Mouse (Mus musculus) testis, adult 2 months (tissue): ENCODE measurements around the gene Tmem135. TPM values are rescaled to one million over a fixed set of nuclear protein-coding genes. Genes with fewer than 3 reads are reported as not detected.

Experiments
- H3K27ac ChIP-seq: fragments of 200-500 bp; 2 replicates; pipeline ENCODE4 v1.5.1; 2012; ENCODE audit warnings: low read depth, low read length; ENCODE audit not compliant: control insufficient read depth, insufficient read depth
- H3K27me3 ChIP-seq: fragments of 200-500 bp; 2 replicates; pipeline ENCODE4 v1.6.1; 2012; ENCODE audit warnings: mild to moderate bottlenecking, low read length, moderate library complexity; ENCODE audit not compliant: control insufficient read depth, insufficient read depth
- H3K36me3 ChIP-seq: fragments of 200-500 bp; 2 replicates; pipeline ENCODE4 v1.6.1; 2012; ENCODE audit warnings: mild to moderate bottlenecking, low read length; ENCODE audit not compliant: control insufficient read depth, insufficient read depth
- H3K4me1 ChIP-seq: fragments of 200-500 bp; 2 replicates; pipeline ENCODE4 v1.6.1; 2012; ENCODE audit warnings: low read length; ENCODE audit not compliant: control insufficient read depth, insufficient read depth
- H3K4me3 ChIP-seq: fragments of 200-500 bp; 2 replicates; pipeline ENCODE4 v1.5.1; 2012; ENCODE audit warnings: low read depth, mild to moderate bottlenecking, low read length, moderate library complexity, mixed read lengths; ENCODE audit not compliant: control insufficient read depth
- CTCF ChIP-seq: fragments of 200-500 bp; IDR thresholded peaks from 2 replicates; pipeline ENCODE4 v1.5.1; 2012; ENCODE audit warnings: low read depth, mild to moderate bottlenecking, inconsistent platforms, low read length, moderate library complexity; ENCODE audit not compliant: control insufficient read depth, insufficient read depth, insufficient replicate concordance
- POLR2A ChIP-seq: fragments of 200-500 bp; IDR thresholded peaks from 2 replicates; pipeline ENCODE4 v1.6.1; 2012; ENCODE audit warnings: low read depth, mild to moderate bottlenecking, inconsistent platforms, low read length, moderate library complexity; ENCODE audit not compliant: control insufficient read depth
- polyA plus RNA-seq: library from polyadenylated mRNA; depleted of rRNA; stranded (reverse); fragments of >200 nt; gene quantifications from 2 replicates; pipeline ENCODE4 v1.2.3, GENCODE M21; 2012

The Tmem135 gene
- polyA plus RNA-seq, 1 experiment, result 4.6 TPM

DNA sequence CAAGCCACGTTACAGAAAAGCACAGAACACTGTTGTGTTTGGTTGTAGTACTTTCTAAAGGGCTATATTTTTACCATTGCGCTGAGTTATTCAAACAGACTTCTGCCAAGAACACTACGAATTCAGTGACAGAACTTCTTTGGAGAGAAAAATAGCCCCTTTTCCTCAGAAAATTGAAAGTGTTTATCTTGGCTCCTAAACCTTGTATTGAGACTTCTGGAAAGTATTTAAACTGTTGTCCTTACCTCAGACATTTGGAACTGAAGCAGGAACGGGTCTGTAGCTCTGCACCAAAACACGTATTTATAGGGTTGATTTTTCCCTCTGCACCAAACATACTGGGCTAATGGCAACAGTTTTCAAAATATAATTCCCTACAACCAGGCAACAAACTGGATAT, 210.6 kb downstream of the Tmem135 start:
- no peaks in the 10 kb centered on the region for H3K4me1 ChIP-seq
- H3K4me3 ChIP-seq, result no peak overlapping the region
- H3K27ac ChIP-seq, result no peak overlapping the region
- no peaks in the 10 kb centered on the region for H3K27me3 ChIP-seq
- TF ChIP-seq POLR2A, result no peak
- TF ChIP-seq CTCF, result no peak
- no peaks in the 10 kb centered on the region for H3K36me3 ChIP-seq

DNA sequence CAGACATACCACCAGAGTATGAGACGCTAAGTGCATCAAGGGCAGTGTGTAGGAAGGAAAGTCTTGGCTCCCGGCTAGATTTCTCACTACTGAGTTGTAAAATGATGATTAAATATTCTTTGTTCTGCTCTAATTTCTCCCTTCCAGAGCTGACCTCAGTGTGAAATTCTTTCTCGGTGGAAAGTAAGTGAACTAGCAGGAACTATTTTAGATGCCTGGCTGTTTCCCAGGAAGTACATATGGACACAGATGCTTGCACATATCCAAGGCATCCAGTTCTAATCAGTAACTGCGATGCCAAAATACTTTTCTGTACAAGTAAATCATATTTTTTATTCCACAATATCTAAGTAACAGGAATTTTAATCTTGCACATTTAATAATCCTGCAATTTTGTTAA, 220.1 kb downstream of the Tmem135 start:
- Histone ChIP-seq H3K36me3 (no peaks in the 10 kb centered on the region), H3K4me3 (no peak overlapping the region), H3K4me1 (no peaks in the 10 kb centered on the region), H3K27ac (no peak overlapping the region), H3K27me3 (no peaks in the 10 kb centered on the region)
- TF ChIP-seq CTCF, result no peak
- no peak for TF ChIP-seq POLR2A

GRCm38 (mm10) chr7:89182943-89183342, 221.1 kb downstream of the Tmem135 start:
- no peak overlapping the region for H3K4me3 ChIP-seq
- H3K36me3 ChIP-seq, result no peaks in the 10 kb centered on the region
- H3K4me1 ChIP-seq, result no peaks in the 10 kb centered on the region
- no peaks in the 10 kb centered on the region for H3K27me3 ChIP-seq
- H3K27ac ChIP-seq, result no peak overlapping the region
- TF ChIP-seq CTCF (no peak), POLR2A (no peak)

GRCm38 (mm10) chr7:89181285-89181684, 222.7 kb downstream of the Tmem135 start:
- Histone ChIP-seq H3K4me1 (no peaks in the 10 kb centered on the region), H3K27ac (no peak overlapping the region), H3K4me3 (no peak overlapping the region), H3K36me3 (no peaks in the 10 kb centered on the region), H3K27me3 (no peaks in the 10 kb centered on the region)
- TF ChIP-seq POLR2A (no peak), CTCF (no peak)

DNA sequence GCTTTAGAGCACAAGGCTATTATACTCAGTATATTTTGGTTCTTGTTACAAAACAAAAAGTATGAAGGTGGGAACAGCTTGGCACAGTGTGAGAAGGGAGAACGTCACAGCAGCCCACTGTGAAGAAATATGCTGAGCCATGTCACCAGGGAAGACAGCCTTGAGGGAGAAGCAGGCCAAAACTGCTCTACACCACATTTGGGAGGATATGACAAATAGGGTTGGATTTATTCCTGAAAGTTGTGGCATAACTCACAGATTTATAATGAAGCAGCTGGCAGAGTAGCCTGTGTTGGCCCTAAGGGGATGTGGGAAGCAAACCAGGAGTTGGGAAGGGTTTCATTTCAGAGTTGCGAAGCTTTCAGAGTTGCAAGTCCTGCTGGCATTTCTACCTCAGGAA, 225.4 kb downstream of the Tmem135 start:
- no peak overlapping the region for H3K27ac ChIP-seq
- no peaks in the 10 kb centered on the region for H3K4me1 ChIP-seq
- no peaks in the 10 kb centered on the region for H3K27me3 ChIP-seq
- H3K4me3 ChIP-seq, result no peak overlapping the region
- TF ChIP-seq POLR2A, result no peak
- no peak for TF ChIP-seq CTCF
- H3K36me3 ChIP-seq, result no peaks in the 10 kb centered on the region

DNA sequence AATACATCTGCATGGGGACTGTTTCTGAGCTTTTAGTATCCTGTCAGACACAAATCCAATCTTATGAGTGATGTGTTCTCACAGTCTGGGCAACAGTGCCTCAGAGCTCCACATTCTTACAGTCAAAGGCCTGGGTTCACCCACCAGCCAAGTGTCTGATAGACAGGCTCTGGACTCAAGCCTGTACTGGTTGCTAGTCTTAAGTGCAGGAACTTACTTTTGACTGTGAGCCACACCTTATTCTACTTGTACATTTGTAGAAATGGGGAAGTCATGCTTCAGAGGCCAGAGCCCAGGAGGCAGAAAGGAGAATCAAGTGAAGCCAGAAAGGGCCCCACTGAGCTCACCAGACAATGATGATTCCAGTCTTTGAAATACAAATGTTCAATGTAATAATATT, 226.1 kb downstream of the Tmem135 start:
- Histone ChIP-seq H3K27me3 (no peaks in the 10 kb centered on the region), H3K4me3 (no peak overlapping the region), H3K36me3 (no peaks in the 10 kb centered on the region), H3K4me1 (no peaks in the 10 kb centered on the region), H3K27ac (no peak overlapping the region)
- TF ChIP-seq CTCF (no peak), POLR2A (no peak)

DNA sequence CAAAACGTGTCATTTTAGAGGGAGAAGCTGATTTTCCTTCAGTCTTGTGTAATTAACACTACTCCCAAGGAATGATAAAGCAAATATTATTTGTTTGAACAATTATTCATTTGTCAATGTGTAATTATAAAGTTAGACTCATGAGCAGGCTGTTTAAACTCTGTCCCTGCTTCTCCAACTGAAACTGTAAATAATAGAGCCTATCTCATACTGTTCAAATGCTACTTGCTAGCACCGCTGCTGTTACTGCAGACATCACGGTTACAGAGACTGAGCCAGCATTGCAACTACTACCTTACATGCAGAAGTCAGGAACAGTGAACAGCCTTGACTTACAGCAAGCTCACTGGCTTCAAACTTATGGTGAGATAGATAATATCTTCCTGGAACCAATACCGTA, 229.6 kb downstream of the Tmem135 start:
- no peak for TF ChIP-seq POLR2A
- no peaks in the 10 kb centered on the region for H3K36me3 ChIP-seq
- H3K4me3 ChIP-seq, result no peak overlapping the region
- H3K4me1 ChIP-seq, result no peaks in the 10 kb centered on the region
- no peak overlapping the region for H3K27ac ChIP-seq
- H3K27me3 ChIP-seq, result no peaks in the 10 kb centered on the region

DNA sequence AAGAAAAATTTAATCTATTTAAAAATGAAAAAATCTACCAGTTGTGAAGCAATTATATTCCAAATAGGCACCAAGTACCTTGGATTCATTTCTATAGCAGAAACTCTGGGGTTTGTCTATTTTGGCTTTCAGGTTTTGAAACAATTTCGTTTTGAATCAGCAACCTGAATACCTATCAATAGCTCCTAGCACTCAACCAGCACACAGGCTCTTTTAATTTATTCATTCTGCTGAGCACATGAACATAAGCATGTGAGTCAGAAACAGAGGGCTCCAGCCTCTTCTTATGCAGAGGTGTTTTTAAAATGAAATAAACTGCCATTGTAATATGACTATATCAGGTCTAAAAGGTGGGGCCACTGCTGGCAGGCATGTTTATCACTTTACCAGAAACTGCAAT, 231.0 kb downstream of the Tmem135 start:
- Histone ChIP-seq H3K4me1 (no peaks in the 10 kb centered on the region), H3K36me3 (no peaks in the 10 kb centered on the region), H3K27ac (no peak overlapping the region), H3K4me3 (no peak overlapping the region), H3K27me3 (no peaks in the 10 kb centered on the region)
- no peak for TF ChIP-seq CTCF
